Mouse (Mus musculus) lung, postnatal 0 days (tissue): ENCODE measurements around the gene Cdkn1c. TPM values are rescaled to one million over a fixed set of nuclear protein-coding genes. Genes with fewer than 3 reads are reported as not detected.

Experiments used
- ATAC-seq: fragments of 200-750 bp; cut with Nextera tagmentation; 2 replicates; pipeline ENCODE4 v1.8.0; 2017; ENCODE audit warnings: moderate library complexity
- DNase-seq: peaks from one replicate; pipeline ENCODE4 v3.0.0-alpha.2; 2016; ENCODE audit warnings: low spot score
- H3K27ac ChIP-seq: fragments of 300-500 bp; sonication (generic); 2 replicates; pipeline ENCODE4 v1.5.1; 2014; ENCODE audit warnings: antibody characterized with exemption, mild to moderate bottlenecking, low read length, mixed read lengths
- H3K27me3 ChIP-seq: fragments of 300-500 bp; sonication (generic); replicated peaks from 2 replicates; pipeline ENCODE4 v1.6.1; 2014; ENCODE audit warnings: low read length, mixed read lengths; ENCODE audit not compliant: insufficient read depth
- H3K36me3 ChIP-seq: fragments of 300-500 bp; sonication (generic); 2 replicates; pipeline ENCODE4 v1.6.1; 2014; ENCODE audit warnings: low read length, mixed read lengths; ENCODE audit not compliant: insufficient read depth
- H3K4me1 ChIP-seq: fragments of 300-500 bp; sonication (generic); 2 replicates; pipeline ENCODE4 v1.6.1; 2014; ENCODE audit warnings: antibody characterized with exemption, low read depth, low read length, mixed read lengths; ENCODE audit not compliant: insufficient read depth
- H3K4me2 ChIP-seq: fragments of 300-500 bp; sonication (generic); replicated peaks from 2 replicates; pipeline ENCODE4 v1.6.1; 2014; ENCODE audit warnings: low read depth, mild to moderate bottlenecking, low read length, moderate library complexity, mixed read lengths
- H3K4me3 ChIP-seq: fragments of 300-500 bp; sonication (generic); 2 replicates; pipeline ENCODE4 v1.5.1; 2014; ENCODE audit warnings: low read depth, low read length
- H3K9ac ChIP-seq: fragments of 300-500 bp; sonication (generic); replicated peaks from 2 replicates; pipeline ENCODE4 v1.6.1; 2014; ENCODE audit warnings: low read depth, mild to moderate bottlenecking
- H3K9me3 ChIP-seq: fragments of 300-500 bp; sonication (generic); 2 replicates; pipeline ENCODE4 v1.6.1; 2016; ENCODE audit warnings: low read length, mixed read lengths
- CTCF ChIP-seq: IDR thresholded peaks from 2 replicates; pipeline ENCODE4 v1.5.1; 2016; ENCODE audit warnings: antibody characterized with exemption, mild to moderate bottlenecking
- EP300 ChIP-seq: IDR thresholded peaks from 2 replicates; pipeline ENCODE4 v1.6.1; 2016; ENCODE audit warnings: antibody characterized with exemption, mild to moderate bottlenecking, control low read depth
- WGBS: fragments of 180-500 bp; shearing (Covaris S2); extraction: QIAGEN DNeasy Blood & Tissue Kit; methylation state at CpG from one replicate; pipeline ENCODE4 v1.1.7; 2014; 5-methylcytosine and 5-hydroxymethylcytosine counted together
- polyA plus RNA-seq: library from polyadenylated mRNA; unstranded; fragments of >200 nt; fragmentation: Nextera tagmentation; extraction: Ambion mirVana; gene quantifications from 2 replicates; pipeline ENCODE4 v1.2.1, GENCODE M21; 2015

Cdkn1c gene
- polyA plus RNA-seq: 207 and 220 TPM in 2 replicates

DNA sequence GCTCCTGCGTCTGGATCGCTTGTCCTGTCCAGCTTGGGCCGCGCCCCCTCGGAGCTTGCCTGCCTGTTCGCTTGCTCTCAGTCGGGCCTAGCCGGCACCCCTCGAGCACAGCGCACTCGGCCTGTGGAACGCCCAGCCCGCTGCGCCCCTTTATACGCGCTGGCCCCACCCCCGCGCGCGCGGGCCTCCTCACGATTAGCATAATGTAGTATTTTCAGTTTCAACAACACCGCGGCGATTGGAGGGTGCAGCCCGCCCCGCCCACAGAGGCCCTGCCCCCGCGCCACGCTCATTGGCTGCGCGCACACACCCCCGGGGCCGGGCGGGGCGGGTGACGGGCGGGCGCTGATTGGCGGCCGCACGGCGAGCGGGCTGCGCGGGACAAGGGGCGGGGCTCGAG, at the start of gene Cdkn1c:
Gene Cdkn1c (minus strand): TSS at position 177 of the 400 bp plus-strand sequence.
- WGBS: 33% methylated on average over 34 of the region's 48 CpGs
- Histone ChIP-seq H3K27ac (peak within 1 kb of the TSS; percentile 54), H3K4me2 (peak within 1 kb of the TSS; percentile 67), H3K9ac (peak within 1 kb of the TSS; percentile 36), H3K4me3 (peak within 1 kb of the TSS; percentile 60), H3K27me3 (no peaks in the 10 kb centered on the region), H3K36me3 (no peaks in the 10 kb centered on the region), H3K9me3 (no peaks in the 10 kb centered on the region; the same call in 1 of the 2 replicates), H3K4me1 (peaks cover 3% of the 10 kb centered on the region; the same call in 1 of the 2 replicates)
- TF ChIP-seq EP300 (no peak), CTCF (no peak)
- DNase-seq (peak; percentile 93), ATAC-seq (peak; percentile 91)

DNA sequence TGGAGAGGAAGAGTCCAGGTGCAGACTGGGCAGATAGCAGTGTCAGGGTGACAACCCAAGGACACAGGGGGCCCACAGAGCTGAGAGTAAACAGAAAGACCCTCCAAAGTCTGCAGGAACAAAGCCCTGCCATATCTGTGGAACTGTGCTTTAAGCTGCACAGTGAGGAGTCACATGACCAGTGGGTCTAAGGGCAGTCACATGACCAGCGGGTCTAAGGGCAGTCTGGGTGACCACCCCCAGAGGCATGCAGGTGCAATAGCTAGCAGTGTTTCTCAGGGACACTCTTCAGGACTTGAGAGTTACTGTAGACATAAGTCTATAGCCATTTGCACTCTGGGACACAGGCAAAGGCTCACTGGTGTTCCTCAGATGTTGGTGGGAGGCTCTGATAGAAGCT, 48.7 kb upstream of the Cdkn1c start:
- H3K9ac ChIP-seq: no peak overlapping the region
- peaks cover 14% of the 10 kb centered on the region; the same call in 1 of the 2 replicates for H3K36me3 ChIP-seq
- no peak for TF ChIP-seq CTCF
- no peak for TF ChIP-seq EP300
- DNase-seq: no peak
- H3K9me3 ChIP-seq: no peaks in the 10 kb centered on the region
- no peaks in the 10 kb centered on the region for H3K27me3 ChIP-seq
- 69% methylated on average over 1 of the region's 1 CpGs for WGBS
- no peak overlapping the region for H3K4me2 ChIP-seq
- ATAC-seq: no peak
- H3K4me1 ChIP-seq: no peaks in the 10 kb centered on the region
- H3K4me3 ChIP-seq: no peak overlapping the region
- H3K27ac ChIP-seq: no peak overlapping the region

DNA sequence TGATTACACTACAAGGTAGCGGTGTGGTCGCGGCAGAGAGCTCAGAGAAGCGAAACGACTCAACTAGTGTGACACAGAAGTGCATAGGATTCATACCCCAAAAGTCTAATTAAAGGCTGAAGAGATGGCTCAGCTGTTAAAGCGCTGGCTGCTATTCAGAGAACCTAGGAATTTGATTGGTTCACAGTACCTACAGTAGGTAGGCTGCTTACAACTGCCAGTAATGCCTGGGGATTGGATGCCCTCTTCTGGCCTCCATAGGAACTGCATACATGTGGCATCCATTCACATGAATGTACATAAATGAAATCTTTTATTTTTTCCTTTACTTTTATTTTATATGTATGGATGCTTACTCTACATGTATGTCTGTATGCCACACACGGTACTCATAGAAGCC, 45.8 kb upstream of the Cdkn1c start:
- H3K9ac ChIP-seq: no peak overlapping the region
- TF ChIP-seq EP300 (no peak), CTCF (peak; percentile 88)
- H3K9me3 ChIP-seq: no peaks in the 10 kb centered on the region
- ATAC-seq: peak; percentile 27; the same call in 1 of the 2 replicates
- no peak overlapping the region for H3K4me3 ChIP-seq
- 28% methylated on average over 7 of the region's 7 CpGs for WGBS
- no peak overlapping the region for H3K27ac ChIP-seq
- H3K27me3 ChIP-seq: 0 out of 2 replicates have a peak, but pooled peaks cover 11% of the 10 kb centered on the region
- no peak overlapping the region for H3K4me2 ChIP-seq
- H3K4me1 ChIP-seq: no peaks in the 10 kb centered on the region
- peak; percentile 57 for DNase-seq
- H3K36me3 ChIP-seq: no peaks in the 10 kb centered on the region

DNA sequence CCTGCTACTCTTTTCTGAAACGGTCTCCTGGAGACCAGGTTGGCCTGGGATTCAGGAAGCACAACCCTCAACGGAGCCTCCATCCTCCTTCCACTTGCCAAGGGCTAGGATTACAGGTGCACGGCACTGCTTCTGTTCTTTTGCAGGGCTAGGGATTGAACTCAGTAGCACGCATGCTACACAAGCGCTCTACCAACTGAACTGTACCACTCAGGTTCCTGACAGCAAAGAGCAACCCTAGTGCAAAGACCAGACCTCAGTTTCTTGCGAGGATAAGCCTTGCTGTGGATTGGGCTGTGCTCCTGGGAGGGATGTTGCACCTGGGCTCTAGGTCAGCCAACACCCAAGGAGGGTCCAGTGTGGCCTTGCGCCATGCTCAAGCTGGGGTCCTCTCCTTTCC, 45.4 kb upstream of the Cdkn1c start:
- Histone ChIP-seq H3K4me1 (no peaks in the 10 kb centered on the region), H3K27me3 (0 out of 2 replicates have a peak, but pooled peaks cover 14% of the 10 kb centered on the region), H3K27ac (no peak overlapping the region), H3K36me3 (no peaks in the 10 kb centered on the region), H3K9me3 (no peaks in the 10 kb centered on the region), H3K4me3 (no peak overlapping the region), H3K4me2 (no peak overlapping the region), H3K9ac (no peak overlapping the region)
- TF ChIP-seq CTCF (no peak), EP300 (no peak)
- DNase-seq (no peak), ATAC-seq (no peak)
- WGBS: 69% methylated on average over 7 of the region's 7 CpGs

DNA sequence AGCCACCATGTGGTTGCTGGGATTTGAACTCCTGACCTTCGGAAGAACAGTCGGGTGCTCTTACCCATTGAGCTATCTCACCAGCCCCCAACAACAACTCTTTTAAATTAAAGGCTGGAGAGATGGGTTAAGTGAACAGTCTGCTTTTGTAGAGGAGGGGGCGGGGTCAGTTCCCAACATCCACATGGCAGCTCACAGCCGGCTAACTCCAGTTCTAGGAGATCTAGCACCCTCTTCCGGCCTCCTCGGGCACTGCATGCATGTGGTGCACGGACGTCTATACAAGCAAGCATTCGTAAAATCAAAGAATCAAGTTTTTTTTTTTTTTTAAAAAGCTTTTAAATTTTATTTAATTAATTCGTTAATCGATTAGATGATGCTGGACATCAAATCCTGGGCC, 45.0 kb upstream of the Cdkn1c start:
- ATAC-seq (no peak), DNase-seq (peak; percentile 72)
- Histone ChIP-seq H3K36me3 (no peaks in the 10 kb centered on the region), H3K27me3 (0 out of 2 replicates have a peak, but pooled peaks cover 15% of the 10 kb centered on the region), H3K9me3 (no peaks in the 10 kb centered on the region), H3K4me3 (no peak overlapping the region), H3K4me1 (no peaks in the 10 kb centered on the region), H3K27ac (no peak overlapping the region), H3K4me2 (no peak overlapping the region), H3K9ac (no peak overlapping the region)
- TF ChIP-seq EP300 (no peak), CTCF (peak; percentile 71)
- 31% methylated on average over 11 of the region's 11 CpGs for WGBS

DNA sequence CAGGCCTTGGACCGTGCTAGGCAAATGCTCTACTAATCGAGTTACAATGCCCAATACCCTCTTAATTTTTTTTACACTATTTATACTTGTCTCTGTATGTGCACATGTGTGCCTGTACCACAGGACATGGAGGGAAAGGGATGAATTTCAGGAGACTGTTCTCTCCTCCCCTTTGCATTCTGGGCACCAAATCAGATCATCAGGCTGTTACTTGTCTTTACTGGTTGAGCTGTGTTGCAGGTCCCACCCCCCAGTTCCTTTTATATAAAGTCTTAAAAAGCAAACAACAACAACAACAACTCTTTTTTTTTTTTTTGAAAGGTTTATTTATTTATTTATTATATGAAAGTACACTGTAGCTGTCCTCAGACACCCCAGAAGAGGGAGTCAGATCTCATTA, 44.6 kb upstream of the Cdkn1c start:
- no peaks in the 10 kb centered on the region for H3K4me1 ChIP-seq
- no peak for DNase-seq
- 87% methylated on average over 2 of the region's 2 CpGs for WGBS
- ATAC-seq: no peak
- no peak overlapping the region for H3K4me2 ChIP-seq
- H3K9ac ChIP-seq: no peak overlapping the region
- no peak for TF ChIP-seq CTCF
- TF ChIP-seq EP300: no peak
- no peaks in the 10 kb centered on the region for H3K36me3 ChIP-seq
- H3K9me3 ChIP-seq: no peaks in the 10 kb centered on the region
- H3K27me3 ChIP-seq: 0 out of 2 replicates have a peak, but pooled peaks cover 17% of the 10 kb centered on the region
- no peak overlapping the region for H3K27ac ChIP-seq
- H3K4me3 ChIP-seq: no peak overlapping the region
